Mouse (Mus musculus) lung, postnatal 36 days (tissue): ENCODE measurements around the gene Amt.
A peak's percentile ranks its signal among the peaks of the same experiment; 100 is the strongest.
"Not testable (repeated sequence)": the region's sequence is repeated elsewhere in the genome, so short reads cannot be mapped to it uniquely, and the experiment has no call there.

Experiments used
- DNase-seq: peaks from one replicate; pipeline ENCODE4 v3.0.0; 2022; ENCODE audit warnings: mixed read lengths

Gene Amt

GRCm38 (mm10) chr9:108296453-108297355 is at the start of gene Amt:
Gene Amt, plus strand, starts transcription at chr9:108296853.
- peak; percentile 52 for DNase-seq

DNA sequence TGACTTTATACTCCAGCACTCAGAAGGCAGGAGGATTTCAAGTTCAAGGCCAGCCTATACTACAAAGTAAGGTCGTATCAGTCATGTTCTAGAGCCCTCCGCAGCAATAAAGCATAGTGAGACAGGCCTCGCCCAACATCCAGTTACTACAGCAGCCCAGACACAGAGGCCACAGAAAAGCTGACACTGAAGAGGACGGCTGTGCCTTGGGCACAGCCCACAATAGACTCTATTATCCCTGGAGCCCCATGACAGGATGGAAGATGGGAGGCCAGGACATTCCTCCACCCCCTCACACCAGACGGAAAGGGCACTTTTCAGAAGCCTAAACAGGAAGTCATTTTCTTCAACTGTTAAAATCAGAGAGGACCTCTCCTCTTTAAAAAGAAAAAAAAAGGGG is 47.7 kb upstream of the Amt start:
- DNase-seq, result no peak

DNA sequence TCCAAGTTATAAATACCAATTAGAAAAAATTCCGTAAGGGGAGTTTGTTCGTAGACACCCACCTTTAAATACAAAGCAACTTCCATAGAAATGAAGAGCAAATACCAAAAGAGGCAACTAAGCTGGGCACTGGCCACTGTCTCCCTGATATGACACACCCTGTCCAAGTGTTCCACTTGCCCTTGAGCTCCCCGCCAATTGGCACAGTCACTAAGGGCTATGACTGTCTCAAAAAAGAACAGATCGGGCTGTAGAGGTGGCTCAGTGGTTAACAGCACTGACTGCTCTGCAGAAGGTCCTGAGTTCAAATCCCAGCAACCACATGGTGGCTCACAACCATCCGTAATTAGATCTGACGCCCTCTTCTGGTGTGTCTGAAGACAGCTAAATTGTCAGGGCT is 44.8 kb upstream of the Amt start:
- peak; percentile 34 for DNase-seq

DNA sequence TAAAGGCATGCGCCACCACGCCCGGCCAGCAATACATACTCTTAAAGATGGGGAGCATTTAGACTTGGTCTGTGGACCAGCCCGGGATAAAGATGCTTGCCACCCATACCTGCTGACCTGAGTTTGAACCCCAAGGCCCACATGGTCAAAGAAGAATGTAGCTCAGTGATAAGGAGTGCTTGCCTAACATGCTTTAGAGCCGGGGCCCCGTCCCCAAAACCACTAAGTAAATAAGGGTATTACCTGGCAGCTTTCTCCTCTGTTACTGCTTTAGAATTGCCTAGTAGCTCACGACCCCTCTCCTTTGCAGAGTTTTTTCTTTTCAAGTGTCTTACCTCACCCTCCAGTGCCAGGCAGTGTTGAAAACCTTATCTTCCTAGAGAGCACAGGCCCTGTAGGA is 43.9 kb upstream of the Amt start:
- peak; percentile 16 for DNase-seq

GRCm38 (mm10) chr9:108260526-108260925 is 36.1 kb upstream of the Amt start:
- no peak for DNase-seq

DNA sequence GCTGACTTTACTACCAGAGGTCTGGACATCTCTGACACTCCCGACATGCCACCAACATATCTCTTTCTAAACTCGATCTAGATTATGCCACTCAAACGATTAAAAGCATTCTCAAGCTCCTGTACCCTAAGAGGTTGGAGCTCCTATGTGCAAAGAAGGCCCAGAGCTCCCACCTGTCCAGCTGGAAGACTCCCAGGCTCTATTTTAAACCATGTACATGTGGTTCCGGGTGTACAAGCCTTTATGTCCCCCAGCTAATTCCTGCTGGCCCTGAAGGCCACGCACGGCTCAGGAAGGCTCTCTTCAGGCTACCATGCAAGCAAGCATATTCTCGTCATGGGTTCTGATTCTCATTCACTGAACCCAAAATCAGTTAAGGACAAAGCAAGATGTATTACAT is 34.8 kb upstream of the Amt start:
- no peak for DNase-seq

DNA sequence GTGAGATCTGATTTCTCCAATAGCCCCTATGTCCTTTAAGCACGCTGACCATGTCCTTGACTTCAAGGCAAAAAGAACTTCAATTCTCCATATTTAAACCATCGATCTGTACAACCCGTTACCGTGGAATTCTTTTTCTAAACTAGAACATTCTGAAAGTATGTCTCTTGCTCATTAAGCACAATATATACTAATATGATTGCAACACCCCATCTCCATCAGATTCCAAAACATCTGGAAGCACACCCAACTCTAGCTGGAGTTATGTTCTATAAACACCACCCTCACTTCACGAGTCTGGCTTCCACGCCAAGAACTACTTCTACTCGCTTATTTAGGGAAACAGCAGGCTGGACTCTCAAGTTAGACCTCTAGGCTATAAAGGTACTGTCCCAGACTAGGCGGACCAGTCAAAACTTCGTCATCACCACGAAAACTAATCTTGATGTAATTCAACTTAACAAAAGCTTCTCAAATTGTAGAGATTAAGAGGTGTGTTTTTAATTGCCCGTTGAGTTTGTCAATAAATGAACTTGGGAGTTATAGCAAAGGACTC is 34.1 kb upstream of the Amt start:
- DNase-seq, result peak; percentile 71

GRCm38 (mm10) chr9:108263131-108263681 is 33.4 kb upstream of the Amt start:
- DNase-seq, result peak; percentile 65

DNA sequence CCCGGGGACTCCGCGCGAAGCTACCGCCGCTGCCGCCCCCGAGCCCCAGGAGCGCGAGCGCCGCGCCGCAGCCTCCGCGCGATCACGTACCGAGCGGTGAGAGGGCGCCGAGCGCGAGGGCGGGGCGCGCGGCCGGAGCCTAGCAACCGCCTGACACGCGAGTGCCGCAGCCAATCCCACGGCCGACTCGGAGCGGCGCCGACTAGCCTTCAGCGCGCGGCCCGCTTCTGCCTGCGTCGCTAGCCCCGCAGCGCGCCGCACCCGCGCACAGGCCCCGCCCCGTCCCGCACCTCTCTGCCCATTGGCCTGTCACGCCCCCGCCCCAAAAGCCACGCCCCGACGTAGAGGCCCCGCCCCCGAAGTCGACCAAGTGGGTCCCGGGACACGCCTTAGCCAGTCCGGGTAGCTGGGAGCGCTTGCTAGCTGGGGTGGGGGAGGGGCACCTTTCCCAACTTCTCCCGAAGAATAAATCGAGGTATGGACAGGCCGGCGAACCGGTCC is 32.9 kb upstream of the Amt start, which contains the start of gene Dag1:
TSS of gene Dag1 (minus strand) at position 269 of the 501 bp plus-strand sequence.
- peak; percentile 100 for DNase-seq

GRCm38 (mm10) chr9:108264191-108264921 is 32.3 kb upstream of the Amt start:
- DNase-seq, result peak; percentile 69

DNA sequence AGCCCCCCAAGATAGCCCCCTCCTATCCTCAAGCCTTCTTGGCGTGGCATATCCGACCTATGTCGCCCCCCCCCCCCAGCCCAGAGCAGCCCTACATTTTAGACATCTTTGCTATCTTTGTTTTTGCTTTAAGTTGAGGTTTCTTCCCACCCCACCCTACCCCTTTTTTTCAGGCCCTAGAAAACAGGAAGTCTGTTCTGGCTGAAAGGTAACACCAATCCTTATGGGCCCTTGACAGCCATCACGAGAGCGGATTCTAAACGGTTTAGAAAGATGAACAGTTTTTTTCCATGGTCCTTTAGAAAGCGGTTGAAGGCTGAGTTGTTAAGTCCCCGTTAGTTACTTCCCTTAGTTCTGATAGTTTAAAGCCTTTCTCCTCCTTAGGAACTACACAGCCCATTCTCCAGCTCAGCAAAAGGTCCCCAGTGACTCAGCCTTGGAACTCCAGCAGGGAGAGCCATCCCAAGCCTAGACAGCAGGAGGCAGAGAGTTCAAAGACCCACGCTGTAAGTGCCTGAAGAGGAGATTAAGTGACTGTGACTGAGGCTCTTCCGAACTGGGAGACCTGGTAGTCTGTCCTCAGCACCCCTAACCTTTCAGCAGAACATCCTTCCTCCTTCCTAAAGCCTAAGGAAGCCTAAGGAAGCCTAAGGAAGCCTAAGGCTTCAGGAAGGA is 30.3 kb upstream of the Amt start:
- DNase-seq, result no peak

DNA sequence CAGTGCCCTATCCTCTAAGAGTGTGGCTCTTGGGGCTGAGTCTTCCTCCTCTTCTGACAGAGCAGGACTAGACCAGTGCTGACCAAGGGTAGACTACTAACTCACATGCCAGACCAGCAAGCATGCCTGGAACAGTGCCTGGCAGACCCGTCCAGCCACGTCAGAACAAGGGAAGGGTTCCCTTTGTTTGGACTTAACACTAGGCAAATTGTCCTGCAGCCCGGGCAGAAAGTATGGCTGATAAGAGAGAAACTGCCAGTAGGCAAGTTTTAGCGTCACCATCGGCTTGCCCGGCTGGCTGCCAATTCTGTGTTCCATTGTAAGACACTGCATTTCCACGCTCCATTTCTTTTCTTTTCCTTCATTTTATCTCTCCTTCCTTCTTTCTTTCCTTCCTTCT is 29.0 kb upstream of the Amt start:
- peak; percentile 51 for DNase-seq

DNA sequence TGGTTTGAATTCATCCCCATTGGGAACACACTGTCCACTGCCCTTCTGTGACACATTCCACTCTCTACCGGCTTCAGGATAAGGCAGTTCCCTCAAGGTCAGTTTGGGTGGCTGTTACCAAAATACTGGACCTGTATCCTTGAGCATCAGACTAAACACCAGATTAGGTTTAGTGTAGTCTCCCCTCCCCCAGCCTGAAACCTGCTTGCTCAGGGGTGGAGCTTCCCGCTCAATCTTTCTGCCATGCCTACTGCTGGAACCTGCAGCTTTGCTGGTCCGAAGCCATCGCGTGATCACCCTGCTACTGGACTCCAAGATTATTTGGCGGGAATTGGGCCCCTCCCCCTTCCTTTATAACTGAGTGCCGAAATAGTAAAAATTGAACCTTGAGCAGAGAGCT is 28.0 kb upstream of the Amt start:
- not testable (repeated sequence) for DNase-seq

DNA sequence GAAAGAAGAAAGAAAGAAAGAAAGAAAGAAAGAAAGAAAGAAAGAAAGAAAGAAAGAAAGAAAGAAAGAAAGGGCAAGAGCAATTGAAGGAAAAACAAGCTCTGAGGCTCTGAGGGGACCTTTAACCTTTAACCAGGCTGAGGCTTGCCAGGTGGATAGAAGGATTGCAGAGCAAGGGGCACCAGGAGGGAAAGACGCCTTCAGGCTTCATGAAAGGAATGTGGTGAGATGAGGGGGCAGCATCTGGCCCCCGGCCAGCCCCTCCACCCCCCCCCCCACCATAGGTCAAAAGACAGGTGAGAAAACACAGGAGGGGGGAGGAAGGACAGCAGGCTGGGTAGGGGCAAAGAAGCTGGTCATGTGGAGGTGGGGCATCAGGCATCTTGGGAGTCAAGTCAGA is 24.7 kb upstream of the Amt start:
- no peak for DNase-seq

DNA sequence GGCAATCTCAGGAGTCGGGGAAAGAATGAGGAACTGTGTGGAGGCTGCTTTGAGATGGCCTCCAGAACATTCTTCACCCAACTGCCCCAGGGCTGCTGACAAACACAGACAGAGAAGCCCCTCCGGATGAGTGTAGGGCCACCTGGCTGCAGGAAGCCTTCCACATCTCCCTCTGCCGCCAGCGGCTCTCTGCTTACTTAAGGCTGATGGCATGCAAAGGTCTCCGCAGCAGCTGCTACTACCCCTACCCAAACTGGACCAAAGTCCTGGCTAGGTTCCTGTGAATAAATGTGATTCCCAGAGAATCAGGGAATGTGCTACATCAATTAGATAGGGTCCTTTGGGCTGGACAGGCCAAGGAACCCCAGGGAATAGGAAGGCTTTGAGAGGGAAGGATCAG is 24.0 kb upstream of the Amt start:
- no peak for DNase-seq

- DNase-seq, result peak; percentile 57
Observed at GRCm38 (mm10) chr9:108273485-108273884, 23.2 kb upstream of the Amt start.

GRCm38 (mm10) chr9:108274476-108275330 is 21.9 kb upstream of the Amt start:
- no peak for DNase-seq

- peak; percentile 88 for DNase-seq
Observed at GRCm38 (mm10) chr9:108275331-108275659, 21.4 kb upstream of the Amt start.

DNA sequence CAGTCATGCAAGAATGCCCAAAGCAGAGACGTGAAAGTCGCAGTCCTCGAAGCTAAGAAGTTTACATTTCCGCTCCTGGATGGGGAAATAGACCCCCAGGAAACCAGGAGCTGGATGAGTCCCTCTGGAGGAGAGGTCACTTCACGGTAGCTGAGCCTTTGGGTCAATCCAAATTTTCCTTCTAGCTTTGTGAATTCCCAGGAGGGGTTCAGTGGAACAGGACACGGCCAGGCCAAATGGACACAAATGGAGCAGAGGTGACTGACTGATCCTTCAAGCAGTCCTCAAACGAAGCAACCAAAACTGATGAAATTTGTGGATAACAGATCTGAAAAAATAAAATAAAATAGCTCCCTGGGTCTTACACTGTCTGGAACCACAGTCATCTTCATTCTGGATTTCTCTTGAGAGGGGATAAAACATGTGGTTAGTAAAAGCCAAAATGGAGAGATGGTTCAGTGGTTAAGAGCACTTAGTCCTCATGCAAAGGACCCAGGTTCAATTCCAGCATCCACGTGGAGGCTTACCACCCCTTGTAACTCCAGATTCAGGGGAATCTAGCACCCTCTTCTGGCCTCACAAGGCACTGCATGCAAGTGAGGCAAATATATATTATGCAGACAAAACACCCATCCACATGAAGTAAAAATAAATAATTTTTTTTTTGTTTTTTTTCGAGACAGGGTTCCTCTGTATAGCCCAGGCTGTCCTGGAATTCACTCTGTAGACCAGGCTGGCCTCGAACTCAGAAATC is 17.8 kb upstream of the Amt start:
- DNase-seq, result peak; percentile 78

GRCm38 (mm10) chr9:108280071-108280828 is 16.4 kb upstream of the Amt start:
- DNase-seq, result peak; percentile 80
